Mouse (Mus musculus) bone marrow macrophage, adult 2 months (primary cell): ENCODE results near the gene Cldnd1.

Experiments
- CTCF ChIP-seq: IDR thresholded peaks from 2 replicates; pipeline ENCODE4 v1.5.1; 2012; ENCODE audit warnings: low read depth, mild to moderate bottlenecking, low read length, moderate library complexity
- POLR2A ChIP-seq: IDR thresholded peaks from 2 replicates; pipeline ENCODE4 v1.6.1; 2012; ENCODE audit warnings: mild to moderate bottlenecking, low read depth, low read length, borderline replicate concordance

- TF ChIP-seq CTCF = no peak
- no peak for TF ChIP-seq POLR2A
Observed at GRCm38 (mm10) chr16:58703382-58704124, 24.2 kb upstream of the Cldnd1 start.
